Mouse (Mus musculus): ENCODE measurements at regions not wholly inside any gene's neighbourhood (a gene's known extent, or its start where the extent isn't known, plus 50 kb on each side); places are given as distances from the start of the nearest gene placed in this dataset.

- WGBS, result 83% methylated on average over 2 of the region's 2 CpGs
- TF ChIP-seq CTCF (IDR thresholded peaks at IDR 0.05; ENCODE audit: low read depth, low read length) (no peak), POLR2A (IDR thresholded peaks at IDR 0.05; ENCODE audit: extremely low read depth, insufficient read depth, low read length) (no peak)
- Histone ChIP-seq H3K27ac (replicated peaks; ENCODE audit: insufficient read depth, low read depth, low read length) (no peak overlapping the region), H3K4me3 (ENCODE audit: insufficient read depth, low read depth, low read length) (no peak overlapping the region), H3K9ac (ENCODE audit: low read depth, low read length) (no peak overlapping the region), H3K4me1 (ENCODE audit: control insufficient read depth, insufficient read depth, low read length) (no peaks in the 10 kb centered on the region; the same call in 1 of the 2 replicates), H3K36me3 (ENCODE audit: control insufficient read depth, insufficient read depth, low read length) (no peaks in the 10 kb centered on the region), H3K79me2 (ENCODE audit: control insufficient read depth, insufficient read depth, low read length) (no peaks in the 10 kb centered on the region), H3K27me3 (ENCODE audit: control insufficient read depth, insufficient read depth, low read length) (no peaks in the 10 kb centered on the region)
- DNase-seq (ENCODE audit: extremely low read depth, low read depth, low spot score), result no peak
Measured at GRCm38 (mm10) chr16:85702889-85703480, 99.9 kb downstream of the Adamts1 start.

GRCm38 (mm10) chr16:85699329-85699728, 103.6 kb downstream of the Adamts1 start:
- Histone ChIP-seq H3K9ac (ENCODE audit: low read depth, low read length) (no peak overlapping the region), H3K79me2 (ENCODE audit: control insufficient read depth, insufficient read depth, low read length) (no peaks in the 10 kb centered on the region), H3K27ac (replicated peaks; ENCODE audit: insufficient read depth, low read depth, low read length) (no peak overlapping the region), H3K36me3 (ENCODE audit: control insufficient read depth, insufficient read depth, low read length) (no peaks in the 10 kb centered on the region), H3K27me3 (ENCODE audit: control insufficient read depth, insufficient read depth, low read length) (no peaks in the 10 kb centered on the region), H3K4me3 (ENCODE audit: insufficient read depth, low read depth, low read length) (no peak overlapping the region), H3K4me1 (ENCODE audit: control insufficient read depth, insufficient read depth, low read length) (no peaks in the 10 kb centered on the region; the same call in 1 of the 2 replicates)
- WGBS, result 79% methylated on average over 4 of the region's 4 CpGs
- DNase-seq (ENCODE audit: extremely low read depth, low read depth, low spot score), result no peak
- TF ChIP-seq POLR2A (IDR thresholded peaks at IDR 0.05; ENCODE audit: extremely low read depth, insufficient read depth, low read length) (no peak), CTCF (IDR thresholded peaks at IDR 0.05; ENCODE audit: low read depth, low read length) (no peak)

GRCm38 (mm10) chr16:85682721-85683120, 120.2 kb downstream of the Adamts1 start:
- no peaks in the 10 kb centered on the region for H3K79me2 ChIP-seq (ENCODE audit: control insufficient read depth, insufficient read depth, low read length)
- no peak for TF ChIP-seq CTCF (IDR thresholded peaks at IDR 0.05; ENCODE audit: low read depth, low read length)
- TF ChIP-seq POLR2A (IDR thresholded peaks at IDR 0.05; ENCODE audit: extremely low read depth, insufficient read depth, low read length), result no peak
- no peaks in the 10 kb centered on the region for H3K36me3 ChIP-seq (ENCODE audit: control insufficient read depth, insufficient read depth, low read length)
- H3K9ac ChIP-seq (ENCODE audit: low read depth, low read length), result no peak overlapping the region
- no peaks in the 10 kb centered on the region for H3K4me1 ChIP-seq (ENCODE audit: control insufficient read depth, insufficient read depth, low read length)
- H3K4me3 ChIP-seq (ENCODE audit: insufficient read depth, low read depth, low read length), result no peak overlapping the region
- no peaks in the 10 kb centered on the region for H3K27me3 ChIP-seq (ENCODE audit: control insufficient read depth, insufficient read depth, low read length)
- no peak overlapping the region for H3K27ac ChIP-seq (replicated peaks; ENCODE audit: insufficient read depth, low read depth, low read length)
- 75% methylated on average over 2 of the region's 2 CpGs for WGBS
- DNase-seq (ENCODE audit: extremely low read depth, low read depth, low spot score), result no peak

DNA sequence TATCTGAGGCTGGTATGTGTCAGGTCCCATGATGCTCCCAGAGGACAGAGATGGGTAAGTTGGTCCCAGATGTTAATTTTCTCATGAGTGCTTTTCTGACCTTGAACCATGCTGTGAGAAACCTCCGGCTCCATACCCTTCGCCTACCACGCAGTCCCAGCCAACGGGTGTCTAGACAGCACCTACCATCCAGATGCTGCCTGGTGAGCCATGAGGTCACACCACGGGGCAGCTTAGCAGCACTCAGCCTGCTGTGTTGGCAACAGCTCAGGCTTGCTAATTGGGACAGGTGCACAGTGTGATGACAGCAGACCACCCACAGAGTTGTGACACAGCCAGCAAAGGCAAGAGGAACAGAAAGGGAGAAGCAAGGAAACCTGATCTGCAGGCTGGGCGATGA, 122.6 kb downstream of the Adamts1 start:
- Histone ChIP-seq H3K4me3 (ENCODE audit: insufficient read depth, low read depth, low read length) (no peak overlapping the region), H3K4me1 (ENCODE audit: control insufficient read depth, insufficient read depth, low read length) (no peaks in the 10 kb centered on the region), H3K36me3 (ENCODE audit: control insufficient read depth, insufficient read depth, low read length) (no peaks in the 10 kb centered on the region), H3K9ac (ENCODE audit: low read depth, low read length) (no peak overlapping the region), H3K79me2 (ENCODE audit: control insufficient read depth, insufficient read depth, low read length) (no peaks in the 10 kb centered on the region), H3K27ac (replicated peaks; ENCODE audit: insufficient read depth, low read depth, low read length) (no peak overlapping the region), H3K27me3 (ENCODE audit: control insufficient read depth, insufficient read depth, low read length) (no peaks in the 10 kb centered on the region)
- WGBS, result 57% methylated on average over 6 of the region's 6 CpGs
- TF ChIP-seq POLR2A (IDR thresholded peaks at IDR 0.05; ENCODE audit: extremely low read depth, insufficient read depth, low read length), result no peak
- TF ChIP-seq CTCF (IDR thresholded peaks at IDR 0.05; ENCODE audit: low read depth, low read length), result no peak
- DNase-seq (ENCODE audit: extremely low read depth, low read depth, low spot score), result no peak

GRCm38 (mm10) chr16:85678781-85679180, 124.1 kb downstream of the Adamts1 start:
- Histone ChIP-seq H3K4me1 (ENCODE audit: control insufficient read depth, insufficient read depth, low read length) (no peaks in the 10 kb centered on the region), H3K4me3 (ENCODE audit: insufficient read depth, low read depth, low read length) (no peak overlapping the region), H3K27me3 (ENCODE audit: control insufficient read depth, insufficient read depth, low read length) (no peaks in the 10 kb centered on the region), H3K27ac (replicated peaks; ENCODE audit: insufficient read depth, low read depth, low read length) (no peak overlapping the region), H3K9ac (ENCODE audit: low read depth, low read length) (no peak overlapping the region), H3K79me2 (ENCODE audit: control insufficient read depth, insufficient read depth, low read length) (no peaks in the 10 kb centered on the region), H3K36me3 (ENCODE audit: control insufficient read depth, insufficient read depth, low read length) (no peaks in the 10 kb centered on the region)
- TF ChIP-seq POLR2A (IDR thresholded peaks at IDR 0.05; ENCODE audit: extremely low read depth, insufficient read depth, low read length) (no peak), CTCF (IDR thresholded peaks at IDR 0.05; ENCODE audit: low read depth, low read length) (no peak)
- 62% methylated on average over 1 of the region's 1 CpGs for WGBS
- no peak for DNase-seq (ENCODE audit: extremely low read depth, low read depth, low spot score)

GRCm38 (mm10) chr16:85678228-85678627, 124.7 kb downstream of the Adamts1 start:
- DNase-seq (ENCODE audit: extremely low read depth, low read depth, low spot score), result peak; percentile 27
- no peak overlapping the region for H3K9ac ChIP-seq (ENCODE audit: low read depth, low read length)
- peak; percentile 42 for TF ChIP-seq CTCF (IDR thresholded peaks at IDR 0.05; ENCODE audit: low read depth, low read length)
- TF ChIP-seq POLR2A (IDR thresholded peaks at IDR 0.05; ENCODE audit: extremely low read depth, insufficient read depth, low read length), result no peak
- H3K4me1 ChIP-seq (ENCODE audit: control insufficient read depth, insufficient read depth, low read length), result no peaks in the 10 kb centered on the region; the same call in 1 of the 2 replicates
- H3K4me3 ChIP-seq (ENCODE audit: insufficient read depth, low read depth, low read length), result no peak overlapping the region
- no peaks in the 10 kb centered on the region for H3K27me3 ChIP-seq (ENCODE audit: control insufficient read depth, insufficient read depth, low read length)
- no peaks in the 10 kb centered on the region for H3K79me2 ChIP-seq (ENCODE audit: control insufficient read depth, insufficient read depth, low read length)
- no peaks in the 10 kb centered on the region for H3K36me3 ChIP-seq (ENCODE audit: control insufficient read depth, insufficient read depth, low read length)
- H3K27ac ChIP-seq (replicated peaks; ENCODE audit: insufficient read depth, low read depth, low read length), result no peak overlapping the region

All from liver, adult 2 months (tissue).